Mouse (Mus musculus) heart, postnatal 14 days (tissue): ENCODE results near the gene Psmd9. TPM values are rescaled to one million over a fixed set of nuclear protein-coding genes. Genes with fewer than 3 reads are reported as not detected.

Source experiments
- DNase-seq, 2 experiments: peaks; one replicate each; pipeline ENCODE4 v3.0.0; 2021 to 2022
- intact Hi-C: fragments of 180-260 bp; cut with DNase I; formaldehyde crosslinking; loops from one replicate; pipeline ENCODE4 v1.15.1; 2025
- total RNA-seq, 2 experiments: library from RNA; stranded (reverse); gene quantifications; 2 replicates each; pipeline ENCODE4 v1.2.3; 2021

Gene Psmd9
- total RNA-seq, 2 experiments from 2014 or later = 17.8 to 18.0 TPM

DNA sequence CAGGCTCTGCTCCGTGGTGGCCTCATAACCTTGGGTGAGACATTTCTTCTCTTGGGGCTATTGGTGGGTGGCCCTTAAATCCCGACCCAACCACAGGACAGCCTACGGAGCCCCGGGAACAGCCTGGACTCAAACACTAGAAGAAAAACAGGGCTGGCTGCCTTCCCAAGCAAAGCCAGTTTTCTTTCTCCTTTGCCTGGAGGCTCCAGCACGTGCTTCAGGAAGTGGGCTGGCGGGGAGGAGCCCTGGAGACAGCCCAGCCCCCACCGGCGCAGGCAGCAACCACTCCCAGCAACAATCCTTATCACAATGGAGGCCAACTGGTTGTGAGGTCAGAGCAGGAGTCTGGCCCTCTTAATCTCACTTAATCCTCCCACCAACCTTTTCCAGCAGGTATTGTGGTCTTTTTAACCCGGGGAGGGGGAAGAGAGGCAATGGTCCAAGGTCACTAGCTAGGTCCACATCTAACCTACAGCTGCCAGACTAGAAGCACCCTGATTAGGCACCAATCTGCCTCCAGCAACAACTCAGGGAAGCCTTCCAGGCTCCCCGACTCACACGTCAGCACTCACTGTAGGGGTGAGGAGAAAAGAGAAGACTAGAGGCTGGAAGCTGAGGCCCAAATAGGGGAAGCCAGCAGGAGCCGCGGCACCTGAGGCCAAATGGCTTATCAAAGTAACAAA lies 32.7 kb upstream of the Psmd9 start:
- intact Hi-C loops = no loop called here
- DNase-seq = peak; percentile 94

DNA sequence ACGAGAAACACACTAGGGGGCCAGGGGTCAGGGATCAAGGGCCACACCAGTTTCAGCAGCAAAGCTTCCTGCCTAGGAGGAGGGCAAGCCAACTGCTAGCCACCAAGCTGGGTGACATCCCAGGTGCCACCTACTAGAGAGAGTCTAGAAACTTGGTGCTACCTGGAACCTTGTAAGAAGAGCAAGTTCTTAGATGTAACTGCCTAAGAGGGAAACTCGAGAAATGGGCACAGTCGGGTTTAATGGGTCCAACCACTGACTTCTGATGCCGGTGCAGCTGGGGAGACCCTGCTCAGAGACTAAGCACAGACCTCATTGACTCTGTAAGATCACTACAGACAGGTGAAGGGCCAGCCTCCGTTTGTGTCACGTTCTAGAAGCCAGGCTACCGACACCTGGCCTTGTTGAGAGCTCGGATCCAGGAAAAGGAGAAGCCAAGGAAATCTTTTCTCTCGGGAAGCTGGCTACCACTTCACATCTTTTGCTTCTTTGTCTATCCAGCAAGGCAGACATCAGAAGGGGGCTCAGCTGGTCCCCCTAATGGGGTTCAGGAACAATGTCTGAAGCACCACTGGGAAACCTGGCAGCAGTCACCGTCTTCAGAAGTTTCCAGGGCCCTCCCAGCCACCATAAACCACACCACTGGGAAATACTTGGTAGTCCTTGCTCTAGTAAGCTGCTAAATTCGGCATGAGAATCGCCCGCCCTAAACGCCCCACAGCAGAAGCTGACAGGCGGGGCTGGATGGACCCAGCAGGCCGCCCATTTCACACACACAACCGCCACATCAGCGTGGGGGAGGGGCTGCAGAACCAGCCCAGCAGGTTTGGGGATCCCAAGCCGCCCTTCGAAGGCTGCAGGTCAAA lies 31.9 kb upstream of the Psmd9 start:
- intact Hi-C loops = no loop called here
- DNase-seq = peak; percentile 88 to 89

- DNase-seq = no peak
- intact Hi-C loops = no loop called here
Measured at GRCm38 (mm10) chr5:123137910-123138229, 31.3 kb upstream of the Psmd9 start.

GRCm38 (mm10) chr5:123138230-123138911 lies 30.8 kb upstream of the Psmd9 start:
- DNase-seq = peak; percentile 78 to 79
- intact Hi-C loops = no loop called here

DNA sequence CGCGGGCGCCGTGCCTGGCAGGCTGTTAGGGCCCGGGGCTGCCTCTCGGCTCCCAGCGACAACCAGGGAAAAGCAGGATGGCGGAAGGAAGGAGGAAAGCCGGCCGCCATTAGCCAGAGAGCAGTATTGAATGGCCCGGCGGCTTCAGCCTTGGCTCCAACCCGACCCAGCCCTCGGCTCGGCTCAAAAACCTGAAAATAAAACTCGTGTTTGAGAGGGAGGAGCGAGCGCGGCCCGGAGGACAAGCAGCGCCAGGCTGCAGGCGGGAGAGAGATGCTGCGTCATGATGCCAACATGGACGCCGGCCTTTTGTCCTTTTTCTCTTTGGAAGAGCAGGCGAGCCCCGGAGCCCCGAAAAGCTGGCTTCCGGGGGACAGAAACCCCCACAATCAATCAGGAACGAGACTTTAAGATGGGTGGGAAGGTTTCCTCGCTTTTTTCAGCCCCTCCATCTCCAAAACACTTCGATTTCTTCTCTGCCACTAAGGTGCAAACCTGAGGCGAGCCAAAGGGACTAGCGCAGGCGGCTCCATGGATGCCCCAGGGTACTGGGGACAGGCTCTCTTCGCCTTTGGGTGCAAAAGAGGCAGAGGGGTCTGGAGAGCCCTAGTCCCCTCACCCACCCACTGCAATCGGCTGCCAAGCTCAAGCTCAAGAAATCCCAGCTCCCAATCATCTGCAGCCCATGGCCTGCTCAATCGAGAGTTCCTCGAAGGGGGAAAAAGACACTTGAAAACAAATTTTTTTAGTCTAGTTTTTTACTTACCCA lies 30.1 kb upstream of the Psmd9 start:
- intact Hi-C loops = no loop called here
- DNase-seq = peak; percentile 83 to 86

DNA sequence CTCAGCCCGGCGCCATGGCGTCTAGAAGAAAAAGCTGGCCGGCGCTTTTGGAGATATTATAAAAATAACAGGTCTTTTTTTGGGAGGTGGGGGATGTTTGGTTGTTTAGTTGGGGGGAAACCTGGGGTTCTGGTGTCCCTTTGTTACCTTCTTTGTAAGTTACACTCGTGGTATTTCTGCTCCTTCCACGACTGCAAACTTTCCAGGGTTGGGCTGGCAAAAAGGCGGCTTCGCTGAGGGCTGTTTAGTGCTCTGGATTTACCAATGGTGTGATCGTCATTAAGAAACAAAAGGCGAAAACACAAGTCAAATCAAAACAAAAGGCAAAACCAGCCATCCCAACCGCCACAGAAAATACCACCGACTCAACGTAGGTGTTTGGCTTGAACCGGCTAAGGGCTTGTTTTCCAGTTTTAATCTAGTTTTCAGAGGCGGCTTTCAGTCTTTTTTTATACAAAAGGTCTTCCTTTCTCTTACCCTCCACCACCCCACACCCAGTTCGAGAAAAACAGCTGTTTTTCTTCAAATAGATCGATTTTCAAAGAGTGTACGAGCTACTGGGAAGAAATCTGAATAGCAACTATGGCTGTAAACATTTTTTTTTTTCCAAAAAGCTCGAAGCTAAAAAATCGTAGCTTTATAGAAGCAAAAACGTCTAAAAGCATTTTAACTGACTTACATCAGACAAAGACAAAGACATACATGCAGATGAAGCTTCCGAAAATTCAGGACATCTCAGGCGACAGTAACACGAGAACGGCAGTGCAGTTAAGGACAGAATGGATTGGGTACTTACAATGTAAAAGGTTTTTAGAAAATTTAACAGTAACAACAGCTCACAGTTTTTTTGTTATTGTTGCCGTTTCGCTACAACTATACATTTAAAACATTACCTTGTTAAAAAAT lies 29.2 kb upstream of the Psmd9 start:
- intact Hi-C loops = no loop called here

DNA sequence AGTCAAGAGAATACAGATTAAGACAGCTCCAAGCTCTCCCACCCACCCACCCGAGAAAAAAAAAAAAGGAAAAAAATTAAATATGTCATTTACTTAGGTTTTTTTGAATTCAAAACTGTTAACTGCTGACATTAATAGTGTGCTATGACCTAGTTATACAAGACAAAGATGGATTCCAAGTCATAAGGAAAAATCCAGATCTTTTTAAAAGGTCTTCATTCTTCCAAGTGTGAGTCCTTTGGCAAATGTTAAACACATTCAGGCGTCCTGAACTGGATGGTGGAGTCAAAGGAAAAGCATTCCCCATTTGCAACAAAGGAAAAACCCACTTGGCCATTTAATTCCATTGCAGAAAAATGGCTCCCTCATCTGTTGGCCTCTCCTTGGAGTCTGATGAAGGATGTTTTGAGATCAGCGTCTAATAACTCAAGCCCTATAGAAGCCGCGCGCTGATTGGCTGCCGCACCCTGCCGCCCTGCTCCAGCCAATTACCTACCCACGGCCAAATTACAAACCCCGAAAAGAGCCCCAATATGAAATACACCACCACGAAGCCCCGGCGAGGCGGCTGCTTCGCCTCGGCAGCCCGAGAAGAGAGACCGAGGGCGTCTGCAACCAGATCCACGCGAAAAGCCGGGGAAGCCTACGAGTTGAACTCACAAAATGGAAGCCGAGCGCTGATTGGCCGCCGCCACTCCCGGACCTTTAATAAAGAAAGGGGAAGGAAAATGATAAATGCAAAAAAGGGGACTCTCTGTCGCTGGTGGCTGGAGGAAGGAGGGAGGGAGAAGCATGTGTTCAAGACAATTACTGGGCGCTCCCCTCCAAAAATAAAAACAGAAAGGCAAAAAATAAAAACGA lies 28.3 kb upstream of the Psmd9 start:
- DNase-seq = peak; percentile 89 to 91
- intact Hi-C loops = no loop called here

More for the DNA sequence above, 29.2 kb upstream of the Psmd9 start:
- peak in 1 of 2 experiments; percentile 45 for DNase-seq

DNA sequence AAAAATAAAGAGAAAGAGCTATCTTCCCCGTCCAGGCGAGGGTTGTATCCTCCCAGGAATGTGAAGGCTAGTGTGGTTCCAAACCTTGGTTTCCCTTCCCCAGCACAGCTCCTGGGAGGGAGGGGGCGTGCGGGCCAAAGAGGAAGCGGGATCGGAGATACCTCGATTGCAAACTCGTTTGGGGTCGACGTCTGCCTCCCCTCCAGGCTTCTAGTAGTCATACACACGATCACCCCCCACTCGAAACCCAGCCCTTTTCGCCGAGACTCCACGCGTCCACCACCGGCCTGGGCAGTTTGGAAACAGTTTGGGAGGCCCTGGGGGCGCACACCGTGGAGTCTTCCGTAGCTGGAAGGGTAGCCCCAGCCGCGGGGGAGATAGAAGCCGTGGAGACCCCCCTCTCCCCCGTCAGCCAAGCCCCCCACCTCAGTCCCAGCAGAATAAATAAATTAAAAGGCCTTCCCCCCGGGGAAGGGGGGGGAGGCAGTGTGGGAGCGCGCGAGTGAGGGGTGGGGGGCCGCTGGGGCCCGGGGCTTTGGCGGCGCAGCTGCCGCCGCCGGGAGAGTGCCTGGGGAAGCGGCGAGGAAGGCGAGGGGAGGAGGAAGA lies 27.6 kb upstream of the Psmd9 start:
- peak; percentile 61 to 69 for DNase-seq
- intact Hi-C loops = no loop called here

- intact Hi-C loops = no loop called here
- DNase-seq = peak; percentile 67 to 71
Measured at GRCm38 (mm10) chr5:123142161-123143157, 26.8 kb upstream of the Psmd9 start, which contains the start of gene Setd1b. Gene Setd1b (plus strand): TSS chr5:123142193.

GRCm38 (mm10) chr5:123143251-123143970 lies 25.8 kb upstream of the Psmd9 start:
- intact Hi-C loops = no loop called here
- peak in 1 of 2 experiments; percentile 49 for DNase-seq

DNA sequence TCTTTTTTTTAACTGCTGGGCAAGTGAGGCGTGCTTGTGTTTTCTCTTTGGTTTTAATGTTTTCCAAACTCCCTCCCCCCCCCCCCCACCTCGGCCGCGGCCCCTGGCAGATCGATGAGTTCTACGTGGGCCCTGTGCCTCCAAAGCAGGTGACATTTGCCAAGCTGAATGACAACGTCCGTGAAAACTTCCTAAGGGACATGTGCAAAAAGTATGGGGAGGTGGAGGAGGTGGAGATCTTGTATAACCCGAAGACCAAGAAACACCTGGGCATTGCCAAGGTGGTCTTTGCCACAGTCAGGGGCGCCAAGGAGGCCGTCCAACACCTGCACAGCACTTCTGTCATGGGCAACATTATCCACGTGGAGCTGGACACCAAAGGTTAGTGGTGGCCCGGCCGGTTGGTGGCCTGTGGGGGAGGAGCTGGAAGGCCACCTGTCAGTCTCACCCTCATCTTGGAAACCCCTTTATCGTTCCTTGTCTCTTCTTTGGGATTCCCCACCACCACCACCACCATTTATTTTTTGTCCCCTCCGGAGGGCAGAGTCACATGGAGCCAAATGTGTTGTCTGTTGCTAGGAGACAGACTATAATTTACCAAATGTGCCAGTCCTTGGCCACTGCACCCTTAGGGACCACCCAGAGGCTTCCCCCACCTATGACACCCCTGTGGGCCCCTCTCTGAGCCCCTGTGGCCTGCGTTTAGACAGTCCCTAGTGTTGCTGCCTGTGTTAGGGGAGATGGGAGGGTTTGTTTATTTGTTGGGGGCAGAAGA lies 25.1 kb upstream of the Psmd9 start:
- intact Hi-C loops = no loop called here
- no peak for DNase-seq

DNA sequence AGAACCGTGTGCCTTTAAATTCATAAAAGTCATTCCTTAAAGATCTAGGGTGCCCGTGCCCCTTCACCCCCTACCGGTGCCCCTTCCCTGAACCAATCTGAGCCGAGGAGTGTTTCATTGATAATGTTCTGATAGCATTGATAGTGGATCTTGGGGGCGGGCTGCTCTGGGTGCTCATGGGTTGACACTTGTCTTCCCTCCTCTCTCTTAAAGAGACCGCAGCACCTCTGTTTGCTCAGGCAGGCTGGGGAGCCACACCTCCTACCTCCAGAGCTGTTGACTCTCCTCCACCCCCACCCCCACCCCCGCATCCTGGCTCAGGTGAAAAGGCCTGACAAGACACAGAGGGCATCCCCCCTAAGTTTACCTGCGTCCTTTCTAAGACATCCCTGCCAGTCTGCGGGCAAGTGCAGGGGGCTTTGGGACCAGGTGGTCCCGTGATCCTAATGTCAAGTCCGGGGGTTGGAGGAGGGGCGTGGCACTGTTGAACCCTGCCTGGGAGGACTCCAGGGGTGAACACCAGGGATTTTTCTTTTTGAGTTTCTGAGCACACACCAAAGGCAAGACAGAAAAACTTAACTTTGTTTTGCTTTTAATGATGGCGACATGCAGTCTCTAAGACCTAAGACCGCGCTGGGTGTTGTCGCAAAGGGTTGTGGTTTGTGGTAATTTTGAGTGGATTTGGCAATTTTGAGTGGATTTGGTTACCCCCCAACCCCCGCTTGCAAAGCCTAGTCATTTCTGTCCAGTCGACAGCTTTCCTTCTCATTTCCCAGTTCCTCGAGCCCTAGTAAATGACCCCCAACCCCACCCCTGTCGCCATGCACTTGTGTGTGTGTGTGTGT lies 24.2 kb upstream of the Psmd9 start:
- intact Hi-C loops = no loop called here
- DNase-seq = no peak

GRCm38 (mm10) chr5:123146357-123146756 lies 22.9 kb upstream of the Psmd9 start:
- no peak for DNase-seq
- intact Hi-C loops = no loop called here

DNA sequence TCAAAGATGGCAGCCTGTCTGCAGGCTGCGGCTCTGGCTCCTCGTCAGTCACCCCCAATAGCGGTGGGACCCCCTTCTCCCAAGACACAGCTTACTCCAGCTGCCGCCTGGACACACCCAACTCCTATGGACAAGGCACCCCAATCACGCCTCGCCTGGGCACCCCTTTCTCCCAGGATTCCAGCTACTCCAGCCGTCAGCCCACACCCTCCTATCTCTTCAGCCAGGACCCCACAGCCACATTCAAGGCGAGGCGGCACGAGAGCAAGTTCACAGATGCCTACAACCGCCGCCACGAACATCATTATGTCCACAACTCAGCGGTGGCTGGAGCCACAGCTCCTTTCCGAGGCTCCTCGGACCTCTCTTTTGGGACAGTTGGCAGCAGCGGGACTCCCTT lies 21.6 kb upstream of the Psmd9 start:
- no peak for DNase-seq

More for the DNA sequence above, 21.6 kb upstream of the Psmd9 start:
- intact Hi-C loops = no loop called here
